Mouse (Mus musculus): Measurements from ENCODE around the gene Stk24.

The Stk24 gene

GRCm38 (mm10) chr14:121378243-121379115 is 1.3 kb downstream of the Stk24 start:
- peak; percentile 83 for DNase-seq

- no peak for DNase-seq
Observed at GRCm38 (mm10) chr14:121376566-121376965, 3.2 kb downstream of the Stk24 start.

- DNase-seq, result no peak
Observed at GRCm38 (mm10) chr14:121373901-121374300, 5.9 kb downstream of the Stk24 start.

- DNase-seq, result peak; percentile 47
Observed at GRCm38 (mm10) chr14:121373020-121373419, 6.8 kb downstream of the Stk24 start.

- DNase-seq, result no peak
Observed at GRCm38 (mm10) chr14:121371911-121372820, 7.6 kb downstream of the Stk24 start.

- DNase-seq, result no peak
Observed at GRCm38 (mm10) chr14:121369385-121369784, 10.4 kb downstream of the Stk24 start.

GRCm38 (mm10) chr14:121368108-121368705 is 11.6 kb downstream of the Stk24 start:
- DNase-seq, result no peak

- peak; percentile 80 for DNase-seq
Observed at GRCm38 (mm10) chr14:121365991-121366728, 13.7 kb downstream of the Stk24 start.

DNA sequence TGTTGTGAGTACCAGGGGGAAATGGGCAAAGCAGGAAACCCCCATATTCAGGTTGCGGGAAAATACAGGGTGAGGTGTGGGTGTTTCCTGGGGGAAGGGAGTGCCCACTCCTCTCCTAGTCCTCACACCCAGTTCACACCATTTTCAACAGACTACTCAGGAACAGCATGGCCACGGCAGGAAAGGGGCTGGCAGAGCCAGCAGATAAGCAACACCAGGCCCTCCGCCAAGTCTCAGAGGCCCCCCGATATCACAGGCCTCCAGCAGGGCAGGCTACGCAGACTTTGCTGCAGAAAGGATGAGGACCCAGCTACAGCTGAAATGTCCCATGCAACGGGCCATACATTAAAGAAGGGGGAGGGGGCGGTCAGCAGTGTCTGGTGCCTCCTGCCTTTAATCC is 14.4 kb downstream of the Stk24 start:
- peak; percentile 32 for DNase-seq

GRCm38 (mm10) chr14:121364282-121364681 is 15.5 kb downstream of the Stk24 start:
- no peak for DNase-seq

- DNase-seq, result no peak
Observed at GRCm38 (mm10) chr14:121361319-121362114, 18.3 kb downstream of the Stk24 start.

DNA sequence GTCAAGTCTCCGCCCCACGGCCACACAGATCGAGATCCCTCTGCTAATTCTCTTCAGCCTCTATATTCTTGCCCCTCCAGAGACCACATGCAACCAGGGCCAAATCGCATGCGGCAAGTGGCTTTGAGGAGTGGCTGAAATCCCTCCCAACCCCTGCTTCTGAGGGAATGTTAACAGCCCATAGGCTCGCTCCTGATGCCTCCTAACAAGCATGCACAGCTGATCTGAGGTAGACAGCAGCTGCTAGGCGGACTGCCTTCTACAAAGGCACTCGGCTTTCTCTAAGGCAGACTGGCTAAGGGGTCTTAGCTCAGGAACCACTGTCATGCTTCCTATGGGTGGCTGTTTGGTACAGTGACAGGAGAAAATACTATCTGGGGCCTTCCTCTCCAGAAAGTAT is 20.0 kb downstream of the Stk24 start:
- DNase-seq, result no peak

DNA sequence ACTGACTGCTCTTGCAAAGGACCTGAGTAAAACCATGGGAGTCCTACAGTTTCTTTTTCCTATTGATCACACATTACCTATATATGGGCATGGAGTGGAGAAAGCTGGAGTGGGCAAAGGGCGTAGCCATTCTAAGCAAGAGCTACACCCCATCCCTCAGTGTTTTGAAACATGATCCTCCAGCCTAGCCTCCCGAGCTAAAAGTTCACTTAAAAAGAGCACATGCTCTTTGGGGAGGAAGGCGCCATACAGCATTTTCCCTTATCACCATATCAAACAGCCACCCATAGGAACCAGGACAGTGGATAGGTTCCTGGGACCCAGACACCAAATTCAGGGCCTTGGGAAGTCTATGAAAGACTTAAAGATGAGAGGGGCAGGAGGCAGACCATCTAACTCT is 20.8 kb downstream of the Stk24 start:
- DNase-seq, result no peak

GRCm38 (mm10) chr14:121358327-121358726 is 21.5 kb downstream of the Stk24 start:
- DNase-seq, result no peak

- DNase-seq, result no peak
Observed at GRCm38 (mm10) chr14:121356336-121356862, 23.4 kb downstream of the Stk24 start.

DNA sequence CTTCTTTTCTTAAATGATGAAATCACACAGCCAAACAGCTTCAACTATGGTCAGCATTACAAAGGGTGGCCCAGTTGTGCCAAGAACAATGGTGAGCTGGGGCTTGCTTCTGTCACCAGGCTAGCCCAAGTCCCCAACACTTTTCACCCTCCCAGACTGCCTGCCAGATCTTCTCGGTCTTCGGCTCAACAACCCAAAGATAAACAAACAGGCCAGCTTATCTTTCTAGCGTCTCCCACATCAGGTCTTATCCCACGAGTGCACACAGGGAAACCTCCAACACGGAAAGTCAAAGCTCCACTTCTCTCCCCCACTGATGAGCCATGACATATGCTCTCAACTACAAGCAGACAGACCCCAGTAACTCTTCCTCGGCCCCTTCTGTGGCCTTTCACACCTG is 24.1 kb downstream of the Stk24 start:
- no peak for DNase-seq

- DNase-seq, result no peak
Observed at GRCm38 (mm10) chr14:121353648-121354377, 26.0 kb downstream of the Stk24 start.

DNA sequence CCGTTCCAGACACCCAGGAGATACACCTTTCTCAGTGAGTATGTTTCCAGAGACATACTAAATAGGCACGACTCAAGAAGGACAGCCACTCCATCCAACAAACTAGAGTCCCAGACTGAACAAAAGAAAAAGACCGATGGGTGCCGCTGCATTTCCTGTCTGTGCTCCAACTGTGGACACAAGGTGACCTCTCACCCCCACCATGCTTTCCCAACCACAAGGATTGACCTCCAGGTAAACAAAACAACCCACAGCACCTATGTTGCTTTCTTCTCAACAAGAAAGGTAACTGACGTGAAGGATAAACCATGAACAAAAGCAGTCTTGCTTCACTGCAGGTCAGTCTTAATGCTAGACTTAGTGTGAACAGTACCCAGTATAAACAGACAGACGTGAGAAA is 27.1 kb downstream of the Stk24 start:
- no peak for DNase-seq

DNA sequence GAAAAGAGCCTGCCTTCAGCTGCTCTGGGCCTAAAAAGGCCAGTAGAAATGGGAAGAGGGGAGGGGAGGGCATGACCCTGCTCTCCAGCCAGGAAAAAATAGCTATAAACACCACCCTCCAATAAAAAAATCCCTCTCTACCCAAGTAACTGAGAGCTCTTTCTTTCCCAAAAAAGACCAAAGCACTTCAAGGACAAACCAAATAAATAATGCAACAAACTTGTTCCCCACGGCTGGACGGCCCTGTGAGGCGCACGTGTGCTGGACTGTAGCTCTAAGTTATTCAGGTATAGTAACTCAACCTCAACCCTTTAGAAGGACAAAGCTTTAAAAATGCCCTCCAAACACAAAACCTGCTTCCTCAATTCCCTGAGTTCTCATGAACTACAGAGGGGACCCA is 28.1 kb downstream of the Stk24 start:
- no peak for DNase-seq

- no peak for DNase-seq
Observed at GRCm38 (mm10) chr14:121350011-121350410, 29.8 kb downstream of the Stk24 start.

DNA sequence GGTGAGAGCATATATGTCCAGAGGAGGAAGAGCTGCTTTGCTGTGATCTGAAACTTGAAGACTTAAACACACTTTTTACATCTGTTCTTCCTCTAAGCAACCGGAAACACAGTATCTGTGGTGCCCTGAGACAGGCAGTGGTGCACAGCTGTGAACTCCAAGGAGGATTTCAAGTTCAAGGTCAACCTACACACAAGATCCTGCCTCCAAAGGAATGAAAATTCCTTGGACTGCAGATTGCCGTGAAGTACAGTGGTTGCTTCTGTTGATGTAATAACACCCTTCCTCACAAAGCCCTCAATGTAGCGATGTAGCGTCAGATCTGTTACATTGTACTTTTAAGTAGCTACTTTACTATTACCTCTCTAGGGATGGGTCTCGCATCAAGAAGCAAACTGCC is 30.5 kb downstream of the Stk24 start:
- no peak for DNase-seq

Measured in thymus, postnatal 14 days (tissue).